Mouse (Mus musculus): ENCODE measurements around the gene Ckap2l.

DNA sequence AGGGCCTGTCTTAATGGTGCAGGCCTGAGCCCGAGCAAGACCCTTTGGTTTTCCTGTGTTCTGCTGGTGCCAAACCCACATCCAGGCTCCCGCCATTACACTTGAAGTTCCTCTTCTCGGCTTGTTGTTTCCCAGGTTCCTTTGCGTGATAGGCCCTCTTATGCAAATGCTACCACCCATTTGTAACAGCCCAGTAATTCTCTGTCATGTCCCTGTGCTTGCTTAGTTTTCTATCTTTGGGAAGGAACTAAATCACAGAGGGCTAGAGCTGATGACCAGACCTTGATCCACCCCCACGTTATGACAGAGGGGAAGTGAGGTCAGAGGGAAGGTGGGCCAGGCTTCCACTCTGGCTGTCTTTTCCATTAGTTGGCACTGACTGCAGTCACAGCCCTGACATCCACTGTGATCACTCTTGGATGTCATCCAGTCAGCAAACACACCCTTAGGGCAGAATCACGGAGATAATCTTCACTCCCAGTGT lies 41.2 kb upstream of the Ckap2l start:
- TF ChIP-seq GATA1 (IDR thresholded peaks at IDR 0.05; ENCODE audit: borderline replicate concordance, low read length) (no peak), FLI1 (IDR thresholded peaks at IDR 0.05; ENCODE audit: low read length) (no peak)
